Mouse (Mus musculus) brain, embryonic 14.5 days (tissue): ENCODE results near the gene Tmem25. TPM values are rescaled to one million over a fixed set of nuclear protein-coding genes. Genes with fewer than 3 reads are reported as not detected.
A peak's percentile ranks its signal among the peaks of the same experiment; 100 is the strongest.

Source experiments
- DNase-seq: peaks from one replicate; pipeline ENCODE4 v3.0.0-alpha.2; 2011; ENCODE audit warnings: low read depth
- CTCF ChIP-seq: fragments of 200-500 bp; IDR thresholded peaks from 2 replicates; pipeline ENCODE4 v1.5.1; 2012; ENCODE audit warnings: inconsistent platforms, mild to moderate bottlenecking, moderate library complexity, borderline replicate concordance; ENCODE audit not compliant: insufficient read depth, insufficient read length; ENCODE audit errors: extremely low read depth
- POLR2A ChIP-seq: fragments of 200-500 bp; IDR thresholded peaks from 2 replicates; pipeline ENCODE4 v1.6.1; 2012; ENCODE audit warnings: mild to moderate bottlenecking, inconsistent platforms, borderline replicate concordance; ENCODE audit not compliant: poor library complexity, insufficient read depth, insufficient read length, severe bottlenecking; ENCODE audit errors: extremely low read depth
- polyA plus RNA-seq: library from polyadenylated mRNA; depleted of rRNA; stranded (reverse); fragments of >200 nt; gene quantifications from 2 replicates; pipeline ENCODE4 v1.2.3, GENCODE M21; 2012

Gene Tmem25
- polyA plus RNA-seq, 1 experiment: 19.6 TPM

GRCm38 (mm10) chr9:44810316-44810715, 11.2 kb upstream of the Tmem25 start:
- DNase-seq: no peak
- TF ChIP-seq POLR2A (no peak), CTCF (no peak)

GRCm38 (mm10) chr9:44807778-44808177, 8.7 kb upstream of the Tmem25 start:
- no peak for TF ChIP-seq CTCF
- TF ChIP-seq POLR2A: no peak
- no peak for DNase-seq

GRCm38 (mm10) chr9:44807141-44807540, 8.0 kb upstream of the Tmem25 start:
- TF ChIP-seq CTCF (no peak), POLR2A (no peak)
- no peak for DNase-seq

- no peak for TF ChIP-seq POLR2A
- no peak for TF ChIP-seq CTCF
These were observed 6.4 kb upstream of the Tmem25 start for GRCm38 (mm10) chr9:44805536-44805935.

GRCm38 (mm10) chr9:44804678-44805077, 5.6 kb upstream of the Tmem25 start:
- TF ChIP-seq POLR2A: no peak
- TF ChIP-seq CTCF: no peak
- no peak for DNase-seq

More at GRCm38 (mm10) chr9:44805536-44805935, 6.4 kb upstream of the Tmem25 start:
- DNase-seq: no peak

- TF ChIP-seq POLR2A: no peak
- TF ChIP-seq CTCF: no peak
- DNase-seq: no peak
These were observed 3.8 kb upstream of the Tmem25 start, which contains the start of gene Ttc36 for GRCm38 (mm10) chr9:44802808-44803450. Gene Ttc36 (minus strand): TSS chr9:44803072.

GRCm38 (mm10) chr9:44801669-44802068, 2.6 kb upstream of the Tmem25 start:
- TF ChIP-seq CTCF (no peak), POLR2A (no peak)
- no peak for DNase-seq

- TF ChIP-seq CTCF: no peak
- TF ChIP-seq POLR2A: no peak
- DNase-seq: no peak
These were observed 834 bp upstream of the Tmem25 start for GRCm38 (mm10) chr9:44799958-44800324.

GRCm38 (mm10) chr9:44798298-44798697, 809 bp downstream of the Tmem25 start:
- no peak for TF ChIP-seq POLR2A
- no peak for TF ChIP-seq CTCF
- no peak for DNase-seq

GRCm38 (mm10) chr9:44792842-44793241, 6.3 kb downstream of the Tmem25 start:
- DNase-seq: no peak
- no peak for TF ChIP-seq POLR2A
- TF ChIP-seq CTCF: no peak

GRCm38 (mm10) chr9:44772750-44773651, 26.1 kb downstream of the Tmem25 start:
- peak; percentile 99 for DNase-seq
- TF ChIP-seq CTCF (peak; percentile 85), POLR2A (peak; percentile 63; the same call in 1 of the 2 replicates)
